Mouse (Mus musculus) erythroblast, embryonic 14.5 days (primary cell): ENCODE measurements around the gene Psmc6.

ENCODE experiments used
- GATA1 ChIP-seq: IDR thresholded peaks from 2 replicates; pipeline ENCODE4 v1.6.1; 2012; ENCODE audit warnings: low read length, inconsistent platforms, mixed read lengths
- TAL1 ChIP-seq: IDR thresholded peaks from 3 replicates; pipeline ENCODE4 v1.6.1; 2012; ENCODE audit warnings: low read length, inconsistent platforms, mixed read lengths

DNA sequence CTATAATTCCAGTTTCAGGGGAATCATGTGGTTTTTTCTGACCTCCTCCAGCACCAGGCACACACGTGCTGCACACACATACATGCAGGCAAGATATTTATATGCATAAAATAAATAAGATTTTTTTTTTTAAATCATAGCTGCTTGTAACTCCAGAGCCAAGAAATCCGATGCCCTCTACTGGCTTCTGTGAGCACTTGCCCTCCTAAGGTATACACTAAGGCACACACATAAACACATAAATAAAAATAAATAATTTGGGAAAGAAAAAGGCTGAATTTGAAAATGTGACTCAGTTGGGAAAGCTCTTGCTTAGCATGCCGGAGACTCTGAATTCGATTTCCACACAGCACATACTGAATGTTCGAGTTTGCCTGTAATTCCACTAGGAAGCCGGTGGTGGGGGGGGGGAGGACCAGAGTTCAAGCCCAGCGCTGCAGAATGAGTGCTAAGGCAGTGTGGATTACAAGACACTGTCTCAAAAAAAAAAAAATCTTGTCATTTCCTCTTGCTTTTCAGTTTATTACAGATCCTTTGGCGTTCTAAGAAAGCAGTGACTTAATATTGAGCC lies 485 bp upstream of the Psmc6 start:
- TF ChIP-seq GATA1: no peak
- no peak for TF ChIP-seq TAL1
